8 mouse cellular contexts compared by ENCODE assay signal in the genomic region with DNA sequence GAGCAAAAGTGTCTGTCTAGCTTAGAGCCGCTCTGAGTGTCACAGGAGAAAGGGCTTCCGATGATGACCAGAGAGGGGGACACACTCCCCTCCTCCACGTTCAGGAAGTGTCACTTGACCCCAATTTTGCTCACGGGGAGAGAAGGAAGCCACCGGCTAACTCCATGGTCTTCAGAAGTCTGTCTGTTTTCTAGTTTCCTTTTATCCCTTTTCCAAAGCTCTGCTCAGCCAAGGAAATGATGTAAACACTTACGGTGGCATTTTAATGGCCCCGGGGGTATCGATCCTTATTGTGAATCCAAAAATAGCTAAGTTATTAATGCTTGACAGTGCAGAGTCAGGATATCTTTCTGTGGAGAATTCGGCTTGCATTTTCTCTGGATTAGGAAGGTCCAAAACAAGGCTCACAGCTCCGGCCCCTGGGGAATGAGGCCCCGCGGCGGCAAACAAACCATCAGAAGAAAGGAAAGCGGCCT. TPM values are rescaled to one million over a fixed set of nuclear protein-coding genes. Genes with fewer than 3 reads are reported as not detected.
DNase-seq lines count a peak whose midpoint lies in the region; ATAC-seq and TF ChIP-seq lines count a peak whose summit lies in the region.

No protein-coding gene starts in this region.

- no peak for DNase-seq in kidney, adult 2 months
- no peak for DNase-seq in kidney, adult 8-10 months
- DNase-seq in cerebellum, postnatal 14 days = no peak
- no peak for DNase-seq in layer of hippocampus, postnatal 14 days (ENCODE audit: low spot score in 2 of 2)

- no peaks in the 10 kb centered on the region for H3K9me3 ChIP-seq in hindbrain, embryonic 16.5 days (ENCODE audit: control insufficient read depth, low read length)
- no peaks in the 10 kb centered on the region for H3K9me3 ChIP-seq in midbrain, embryonic 12.5 days

- H3K36me3 ChIP-seq in kidney, adult 2 months (ENCODE audit: control insufficient read depth, insufficient read depth, low read length) = no peaks in the 10 kb centered on the region
- H3K36me3 ChIP-seq in hindbrain, embryonic 16.5 days (ENCODE audit: control insufficient read depth, insufficient read depth, low read length) = no peaks in the 10 kb centered on the region
- H3K36me3 ChIP-seq in midbrain, embryonic 12.5 days = no peaks in the 10 kb centered on the region

- peak overlapping the region; percentile 47 for H3K4me2 ChIP-seq in hindbrain, embryonic 16.5 days (ENCODE audit: low read length)
- peak overlapping the region; percentile 30 for H3K4me2 ChIP-seq in midbrain, embryonic 12.5 days (replicated peaks)

- H3K4me3 ChIP-seq in kidney, adult 2 months (ENCODE audit: insufficient read depth, low read depth, low read length) = peak overlapping the region; percentile 43; the same call in 1 of the 2 replicates
- peak overlapping the region; percentile 67 for H3K4me3 ChIP-seq in brown adipose tissue, adult 24 weeks (ENCODE audit: insufficient read depth, low read depth, low read length)
- H3K4me3 ChIP-seq in hindbrain, embryonic 16.5 days (ENCODE audit: low read length) = no peak overlapping the region
- no peak overlapping the region for H3K4me3 ChIP-seq in midbrain, embryonic 12.5 days

- no peak for ATAC-seq in hindbrain, embryonic 16.5 days
- no peak for ATAC-seq in midbrain, embryonic 12.5 days (ENCODE audit: low FRiP score, low read depth)
- no peak for ATAC-seq in megakaryocyte progenitor cell, adult 5-6 weeks (replicated peaks; ENCODE audit: poor library complexity)

- no peaks in the 10 kb centered on the region for H3K27me3 ChIP-seq in kidney, adult 2 months (replicated peaks; ENCODE audit: control insufficient read depth, insufficient read depth, low read length)
- no peaks in the 10 kb centered on the region for H3K27me3 ChIP-seq in hindbrain, embryonic 16.5 days (replicated peaks; ENCODE audit: control insufficient read depth, insufficient read depth, low read length)
- H3K27me3 ChIP-seq in midbrain, embryonic 12.5 days = peaks cover 78% of the 10 kb centered on the region

- no peak for TF ChIP-seq CTCF in kidney, adult 2 months (conservative IDR thresholded peaks at IDR 0.05; ENCODE audit: insufficient read depth, insufficient read length, low read depth, low read length)

- 36% methylated on average over 14 of the region's 14 CpGs for WGBS in kidney, adult 2 months
- 10% methylated on average over 14 of the region's 14 CpGs for WGBS in hindbrain, embryonic 16.5 days
- WGBS in midbrain, embryonic 12.5 days = 7% methylated on average over 14 of the region's 14 CpGs

- no peak overlapping the region for H3K27ac ChIP-seq in kidney, adult 2 months (ENCODE audit: insufficient read depth, low read depth, low read length)
- H3K27ac ChIP-seq in brown adipose tissue, adult 24 weeks (replicated peaks; ENCODE audit: low read depth, low read length) = no peak overlapping the region
- H3K27ac ChIP-seq in hindbrain, embryonic 16.5 days (ENCODE audit: low read depth, low read length) = peak overlapping the region; percentile 83
- H3K27ac ChIP-seq in midbrain, embryonic 12.5 days (replicated peaks) = no peak overlapping the region

- no peak for TF ChIP-seq POLR2A in kidney, adult 2 months (IDR thresholded peaks at IDR 0.05; ENCODE audit: low read depth, low read length)

- H3K4me1 ChIP-seq in kidney, adult 2 months (ENCODE audit: control insufficient read depth, insufficient read depth, low read length) = peaks cover 10% of the 10 kb centered on the region; the same call in 1 of the 2 replicates
- peaks cover 11% of the 10 kb centered on the region; the same call in 1 of the 2 replicates for H3K4me1 ChIP-seq in brown adipose tissue, adult 24 weeks (ENCODE audit: control insufficient read depth, insufficient read depth, insufficient read length, low read length)
- H3K4me1 ChIP-seq in hindbrain, embryonic 16.5 days (ENCODE audit: control insufficient read depth, insufficient read depth, low read depth, low read length) = peaks cover 41% of the 10 kb centered on the region
- peaks cover 47% of the 10 kb centered on the region for H3K4me1 ChIP-seq in midbrain, embryonic 12.5 days

- H3K9ac ChIP-seq in hindbrain, embryonic 16.5 days (ENCODE audit: low read depth, low read length) = no peak overlapping the region
- H3K9ac ChIP-seq in midbrain, embryonic 12.5 days (replicated peaks) = no peak overlapping the region

RNA-seq across cellular contexts. Expression of a gene that starts 54.3 kb away (rescaled TPM):
- polyA plus RNA-seq in kidney, adult 2 months (2012; rRNA removed) = 14.9 and 16.8 TPM in 2 replicates
- polyA plus RNA-seq in brown adipose tissue, adult 24 weeks (2012; ENCODE audit: insufficient read depth, insufficient read length, missing spikeins) = 3.6 and 4.2 TPM in 2 replicates
- polyA plus RNA-seq in hindbrain, embryonic 16.5 days (2015; fragmentation: Nextera tagmentation; extraction: Ambion mirVana) = 18.9 and 21.4 TPM in 2 replicates
- 24.3 and 26.4 TPM in 2 replicates for polyA plus RNA-seq in midbrain, embryonic 12.5 days (2016; fragmentation: Nextera tagmentation; extraction: Ambion mirVana)
- 18.8 and 22.1 TPM in 2 replicates for total RNA-seq in megakaryocyte progenitor cell, adult 5-6 weeks (2015)
- 17.8 and 19.8 TPM in 2 replicates for total RNA-seq in megakaryocyte progenitor cell, adult 5-6 weeks (2017)
- 10 to 100 TPM; 61.8 to 67.9 TPM for total RNA-seq in layer of hippocampus, postnatal 14 days (2021)

Comparison
In these comparisons a context has a peak if more than half of its experiments do, and no peak if none do; other contexts are left out.
1. H3K4me3 ChIP-seq: peak in kidney, adult 2 months (single experiment) and brown adipose tissue, adult 24 weeks (single experiment); none in hindbrain, embryonic 16.5 days (single experiment) and midbrain, embryonic 12.5 days (single experiment).